Mouse (Mus musculus) liver, embryonic 14.5 days (tissue): ENCODE results near the gene Usp24. TPM values are rescaled to one million over a fixed set of nuclear protein-coding genes. Genes with fewer than 3 reads are reported as not detected.

ENCODE experiments used
- ATAC-seq: fragments of 200-750 bp; cut with Nextera tagmentation; 2 replicates; pipeline ENCODE4 v1.8.0; 2017; ENCODE audit warnings: moderate number of reproducible peaks, mild to moderate bottlenecking, moderate library complexity; ENCODE audit not compliant: insufficient read depth
- DNase-seq, 3 experiments: peaks; one replicate each; pipeline ENCODE4 v3.0.0-alpha.2; 2012 to 2013; ENCODE audit warnings: low read depth in 3 of 3, low spot score in 3 of 3
- H3K27ac ChIP-seq: fragments of 300-500 bp; sonication (generic); 2 replicates; pipeline ENCODE4 v1.5.1; 2014; ENCODE audit warnings: moderate library complexity, mild to moderate bottlenecking, control low read depth, inconsistent platforms
- H3K27me3 ChIP-seq: fragments of 300-500 bp; sonication (generic); 2 replicates; pipeline ENCODE4 v1.6.1; 2014; ENCODE audit warnings: mild to moderate bottlenecking, low read length, moderate library complexity; ENCODE audit not compliant: control insufficient read depth, insufficient read depth
- H3K36me3 ChIP-seq: fragments of 300-500 bp; sonication (generic); replicated peaks from 2 replicates; pipeline ENCODE4 v1.6.1; 2014; ENCODE audit warnings: low read depth; ENCODE audit not compliant: control insufficient read depth, insufficient read depth
- H3K4me1 ChIP-seq, 2 experiments: fragments of 200-500 bp in 1 of 2; fragments of 300-500 bp in 1 of 2; sonication (generic) in 1 of 2; replicated peaks; 2 replicates each; pipeline ENCODE4 v1.6.1; 2012 to 2014; ENCODE audit warnings: antibody characterized with exemption in 1 of 2, inconsistent platforms in 1 of 2, low read length in 1 of 2; ENCODE audit not compliant: control insufficient read depth in 2 of 2, insufficient read depth in 2 of 2
- H3K4me2 ChIP-seq: fragments of 300-500 bp; sonication (generic); 2 replicates; pipeline ENCODE4 v1.6.1; 2014; ENCODE audit warnings: low read depth, mild to moderate bottlenecking, control low read depth, moderate library complexity
- H3K4me3 ChIP-seq, 2 experiments: fragments of 200-500 bp in 1 of 2; fragments of 300-500 bp in 1 of 2; sonication (generic) in 1 of 2; 2 replicates each; pipeline ENCODE4 v1.5.1; 2012 to 2014; ENCODE audit warnings: low read depth in 2 of 2, low read length in 2 of 2, mild to moderate bottlenecking in 2 of 2, control low read depth in 1 of 2, inconsistent platforms in 1 of 2, moderate library complexity in 1 of 2; ENCODE audit not compliant: insufficient read depth in 1 of 2
- H3K9ac ChIP-seq: fragments of 300-500 bp; sonication (generic); replicated peaks from 2 replicates; pipeline ENCODE4 v1.6.1; 2014; ENCODE audit warnings: mild to moderate bottlenecking, control low read depth, moderate library complexity
- H3K9me3 ChIP-seq: fragments of 300-500 bp; sonication (generic); 2 replicates; pipeline ENCODE4 v1.6.1; 2016; ENCODE audit warnings: low read length, mixed read lengths; ENCODE audit not compliant: control insufficient read depth
- CTCF ChIP-seq: IDR thresholded peaks from 2 replicates; pipeline ENCODE4 v1.5.1; 2016; ENCODE audit warnings: antibody characterized with exemption, low read depth, control low read depth
- EP300 ChIP-seq: IDR thresholded peaks from 2 replicates; pipeline ENCODE4 v1.6.1; 2016; ENCODE audit warnings: antibody characterized with exemption, low read depth
- WGBS: fragments of 180-500 bp; shearing (Covaris S2); extraction: QIAGEN DNeasy Blood & Tissue Kit; methylation state at CpG from one replicate; pipeline ENCODE4 v1.1.7; 2014; ENCODE audit not compliant: insufficient replicate concordance; 5-methylcytosine and 5-hydroxymethylcytosine counted together
- polyA plus RNA-seq, 2 experiments: library from polyadenylated mRNA; depleted of rRNA in 1 of 2; stranded (reverse) in 1 of 2; unstranded in 1 of 2; fragments of >200 nt; fragmentation: Nextera tagmentation in 1 of 2; extraction: Ambion mirVana in 1 of 2; gene quantifications; 2 replicates each; pipeline versions ENCODE4 v1.2.1 to v1.2.3; 2012 to 2014

Gene Usp24
- polyA plus RNA-seq, 2 experiments = 6.4 to 6.8 TPM

DNA sequence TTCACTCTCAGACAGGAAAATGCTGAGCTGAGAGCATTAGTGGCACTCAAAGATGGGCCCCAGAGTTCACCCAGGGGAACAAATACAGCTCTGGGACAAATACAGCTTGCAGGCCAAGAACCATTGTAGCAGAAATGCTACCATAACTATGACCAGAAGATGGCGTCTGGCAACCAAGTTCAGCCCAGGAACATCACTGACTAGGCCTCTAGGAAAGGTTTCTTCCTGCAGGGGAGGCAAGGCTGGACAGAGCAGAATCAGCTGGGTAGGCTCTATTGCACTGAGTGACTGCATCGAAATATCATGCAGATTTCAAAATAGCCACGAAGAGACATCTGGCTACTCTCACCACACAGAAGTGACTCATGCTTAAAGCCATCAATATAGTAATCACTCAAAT is 156.3 kb downstream of the Usp24 start:
- Histone ChIP-seq H3K4me2 (no peak overlapping the region), H3K9me3 (no peaks in the 10 kb centered on the region), H3K4me3 (no peak overlapping the region), H3K9ac (no peak overlapping the region), H3K27me3 (no peaks in the 10 kb centered on the region), H3K36me3 (no peaks in the 10 kb centered on the region), H3K4me1 (no peaks in the 10 kb centered on the region), H3K27ac (no peak overlapping the region)
- DNase-seq (peak in 1 of 3 experiments; percentile 14), ATAC-seq (no peak)
- TF ChIP-seq CTCF = peak; percentile 76
- TF ChIP-seq EP300 = no peak
- WGBS = 12% methylated on average over 3 of the region's 3 CpGs

DNA sequence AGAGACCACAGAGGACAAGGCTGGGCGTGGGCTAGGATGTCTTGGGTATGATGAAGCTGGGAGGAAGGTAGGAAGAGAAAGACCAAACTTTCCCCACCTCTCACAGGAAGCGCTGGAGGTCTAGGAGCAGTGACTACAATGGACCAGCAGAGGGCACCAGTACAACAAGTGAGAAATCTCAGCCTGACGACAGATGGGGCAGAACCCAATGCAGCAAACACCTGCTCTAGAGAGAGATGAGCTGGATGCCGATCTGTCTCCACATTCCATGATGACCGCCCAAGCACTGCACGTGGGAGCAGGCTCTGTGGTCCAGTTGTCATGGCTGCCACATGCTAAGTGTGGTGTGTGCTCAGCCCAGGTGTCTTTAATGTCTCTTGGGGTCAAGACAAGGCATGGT is 158.2 kb downstream of the Usp24 start:
- DNase-seq (peak in 1 of 3 experiments; percentile 17), ATAC-seq (0 out of 2 replicates have a peak, but pooled peaks have one; percentile 21)
- no peaks in the 10 kb centered on the region for H3K36me3 ChIP-seq
- H3K27me3 ChIP-seq = no peaks in the 10 kb centered on the region
- TF ChIP-seq EP300 = no peak
- TF ChIP-seq CTCF = peak; percentile 88
- H3K9me3 ChIP-seq = no peaks in the 10 kb centered on the region
- H3K4me3 ChIP-seq = no peak overlapping the region
- H3K27ac ChIP-seq = no peak overlapping the region
- H3K9ac ChIP-seq = no peak overlapping the region
- 3% methylated on average over 6 of the region's 6 CpGs for WGBS
- no peak overlapping the region for H3K4me2 ChIP-seq
- no peaks in the 10 kb centered on the region for H3K4me1 ChIP-seq

- no peak for ATAC-seq
- WGBS = 42% methylated on average over 3 of the region's 3 CpGs
These were observed 164.5 kb downstream of the Usp24 start for GRCm38 (mm10) chr4:106480545-106480944.

GRCm38 (mm10) chr4:106483215-106483727 is 167.3 kb downstream of the Usp24 start:
- DNase-seq (no peak), ATAC-seq (no peak)
- Histone ChIP-seq H3K4me3 (no peak overlapping the region), H3K27ac (no peak overlapping the region), H3K9ac (no peak overlapping the region), H3K9me3 (no peaks in the 10 kb centered on the region), H3K27me3 (no peaks in the 10 kb centered on the region), H3K36me3 (no peaks in the 10 kb centered on the region), H3K4me2 (no peak overlapping the region), H3K4me1 (no peaks in the 10 kb centered on the region)
- no peak for TF ChIP-seq CTCF
- TF ChIP-seq EP300 = no peak
- 42% methylated on average over 7 of the region's 7 CpGs for WGBS

More at GRCm38 (mm10) chr4:106480545-106480944, 164.5 kb downstream of the Usp24 start:
- H3K9me3 ChIP-seq = no peaks in the 10 kb centered on the region
- H3K4me3 ChIP-seq = no peak overlapping the region
- no peaks in the 10 kb centered on the region for H3K4me1 ChIP-seq
- no peak overlapping the region for H3K9ac ChIP-seq
- DNase-seq = no peak
- TF ChIP-seq EP300 = no peak
- no peak for TF ChIP-seq CTCF
- no peaks in the 10 kb centered on the region for H3K27me3 ChIP-seq
- no peak overlapping the region for H3K4me2 ChIP-seq
- H3K27ac ChIP-seq = no peak overlapping the region
- H3K36me3 ChIP-seq = no peaks in the 10 kb centered on the region

DNA sequence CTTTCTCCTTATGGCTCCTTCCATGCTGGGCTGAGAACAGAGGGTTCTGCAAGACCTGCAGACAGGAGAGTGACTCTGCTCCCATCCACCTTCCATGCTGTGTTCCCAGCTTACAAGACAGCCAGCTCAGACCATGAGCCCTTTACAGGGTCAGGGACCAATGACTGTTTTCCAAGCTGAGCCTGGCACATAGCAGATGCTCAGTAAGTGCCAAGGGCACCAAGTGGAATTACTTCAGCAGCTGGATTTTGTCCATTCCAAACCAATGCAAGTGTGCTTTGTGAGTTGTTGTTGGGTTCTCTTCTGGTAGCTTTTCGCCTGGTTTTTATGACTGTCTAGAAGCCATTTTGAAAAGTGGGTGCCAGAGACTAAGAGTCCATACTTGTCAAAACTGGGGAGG is 167.8 kb downstream of the Usp24 start:
- ATAC-seq (no peak), DNase-seq (no peak)
- Histone ChIP-seq H3K27me3 (no peaks in the 10 kb centered on the region), H3K36me3 (no peaks in the 10 kb centered on the region), H3K4me2 (no peak overlapping the region), H3K9ac (no peak overlapping the region), H3K4me1 (no peaks in the 10 kb centered on the region), H3K4me3 (no peak overlapping the region), H3K27ac (no peak overlapping the region), H3K9me3 (no peaks in the 10 kb centered on the region)
- 63% methylated on average over 1 of the region's 1 CpGs for WGBS
- TF ChIP-seq EP300 = no peak
